Mouse (Mus musculus): Measurements from ENCODE around the gene Rgs7.

Gene Rgs7

GRCm38 (mm10) chr1:175491861-175492682 lies at the start of gene Rgs7:
Rgs7 (minus strand) TSS chr1:175492500.
- CTCF ChIA-PET: no interaction called here

- CTCF ChIA-PET: no interaction called here
These were observed 48.4 kb upstream of the Rgs7 start for GRCm38 (mm10) chr1:175540700-175541099.

DNA sequence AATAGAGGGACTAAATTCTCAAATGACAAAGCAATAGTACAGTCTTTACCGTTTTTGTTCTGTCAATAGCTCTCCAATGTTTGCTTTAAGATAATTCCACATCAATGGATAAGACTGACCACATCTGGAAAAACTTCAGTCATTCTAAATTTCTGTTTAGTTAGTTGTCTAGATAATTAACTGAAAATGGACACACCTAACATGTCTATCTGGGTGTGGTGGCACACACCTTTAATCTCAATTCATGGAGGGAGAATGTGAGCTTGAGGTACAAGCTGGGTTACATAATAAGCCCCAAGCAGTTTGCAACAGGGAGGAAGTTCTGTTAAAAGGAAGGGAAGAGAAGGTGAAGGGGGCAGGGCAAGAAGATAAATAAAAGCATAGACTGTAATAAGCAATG lies 45.0 kb upstream of the Rgs7 start:
- CTCF ChIA-PET: no interaction called here

DNA sequence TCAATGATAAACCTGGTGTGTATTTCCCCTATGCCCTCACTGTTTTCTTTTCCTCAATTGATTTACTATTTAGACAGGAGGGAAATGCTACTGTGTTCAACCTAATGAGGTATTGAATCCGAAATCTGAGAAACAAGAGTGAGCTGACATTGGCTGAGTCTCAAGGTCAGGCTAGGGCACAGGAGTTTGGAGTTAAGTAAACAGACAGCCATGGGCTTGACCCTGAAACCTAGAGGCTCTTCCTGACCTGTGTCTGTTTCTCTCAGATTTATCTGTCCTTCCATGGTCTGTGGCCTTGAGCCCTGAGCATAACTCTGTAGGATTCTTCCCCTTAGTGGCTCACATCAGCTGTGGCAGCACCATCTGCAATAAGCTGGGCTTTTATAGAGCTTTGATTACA lies 37.6 kb upstream of the Rgs7 start:
- CTCF ChIA-PET: no interaction called here

GRCm38 (mm10) chr1:175524626-175525294 lies 32.5 kb upstream of the Rgs7 start:
- CTCF ChIA-PET: no interaction called here

- CTCF ChIA-PET: no interaction called here
These were observed 31.3 kb upstream of the Rgs7 start for GRCm38 (mm10) chr1:175523572-175523971.

DNA sequence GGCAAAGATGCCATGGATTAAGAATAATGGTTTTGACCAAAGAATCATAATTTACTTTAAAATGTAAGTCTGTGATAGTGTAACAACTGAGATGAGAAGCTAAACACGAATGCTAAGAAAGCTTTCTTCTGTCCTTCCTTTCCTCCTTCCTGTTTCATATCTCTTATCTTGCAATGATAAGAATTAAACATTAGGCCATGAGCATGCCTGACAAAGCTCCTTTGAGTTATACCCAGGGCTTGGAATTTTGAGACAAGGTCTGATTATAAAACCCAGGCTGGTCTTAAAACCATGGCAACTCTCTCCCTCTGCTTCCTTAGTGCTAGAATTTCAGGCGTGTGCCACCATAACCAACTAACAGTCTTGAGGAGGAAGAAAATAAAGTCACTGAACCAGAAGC lies 22.2 kb upstream of the Rgs7 start:
- CTCF ChIA-PET: no interaction called here

DNA sequence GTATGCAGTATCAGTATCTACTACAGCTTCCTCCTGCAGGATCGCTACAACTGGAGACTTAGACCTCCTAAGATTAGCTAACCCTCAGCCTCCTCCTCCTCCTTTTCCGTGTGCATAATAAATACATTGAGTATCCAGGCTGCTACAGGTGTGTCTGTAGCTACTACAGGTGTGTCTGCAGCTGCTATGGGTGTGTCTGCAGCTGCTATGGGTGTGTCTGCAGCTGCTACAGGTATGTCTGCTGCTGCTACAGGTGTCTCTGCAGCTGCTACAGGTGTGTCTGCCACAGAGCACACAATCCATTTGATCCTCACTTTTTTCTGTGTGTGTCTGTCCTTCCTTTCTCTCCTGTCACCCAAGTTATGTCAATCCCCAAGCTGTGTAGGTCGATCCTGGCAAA lies 19.9 kb upstream of the Rgs7 start:
- CTCF ChIA-PET: no interaction called here

DNA sequence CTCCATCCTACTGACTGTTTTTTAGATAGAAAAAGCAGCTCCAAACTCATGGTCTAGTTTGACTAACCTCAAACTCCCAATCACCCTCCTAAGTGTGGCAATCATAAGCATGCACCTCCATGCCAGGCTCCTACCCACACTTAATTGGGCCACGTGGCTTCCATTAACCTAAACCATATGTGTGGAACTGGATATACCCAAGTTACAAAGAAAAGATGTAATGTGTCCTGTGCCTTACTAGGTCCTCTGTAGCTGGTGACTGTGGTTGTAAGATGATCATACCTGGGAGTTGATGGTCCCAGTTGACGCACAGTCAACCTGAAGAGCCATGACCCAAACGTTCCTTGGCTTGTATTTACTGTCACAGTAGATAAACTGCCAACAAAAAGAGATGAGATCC lies 17.7 kb upstream of the Rgs7 start:
- CTCF ChIA-PET: no interaction called here

- CTCF ChIA-PET: no interaction called here
These were observed 363 bp upstream of the Rgs7 start for GRCm38 (mm10) chr1:175492683-175493043.

DNA sequence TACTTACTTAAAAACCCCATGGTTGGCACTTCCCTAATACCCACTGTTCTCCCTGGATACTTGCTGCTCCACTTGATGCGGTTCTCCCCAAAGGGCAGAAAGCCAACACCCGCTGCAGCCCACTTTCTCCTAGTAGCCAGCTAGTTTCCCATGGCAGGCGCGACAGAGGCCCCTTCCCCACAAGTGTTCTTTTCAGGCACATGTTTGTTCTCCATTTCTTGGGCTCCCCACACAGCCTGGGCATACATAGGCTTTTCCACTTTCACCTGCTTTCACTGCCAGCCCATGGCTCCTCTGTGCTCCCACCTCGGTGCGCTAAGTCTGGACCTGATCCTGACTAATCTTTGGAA lies 814 bp downstream of the Rgs7 start:
- CTCF ChIA-PET: no interaction called here

- CTCF ChIA-PET: no interaction called here
These were observed 7.2 kb downstream of the Rgs7 start for GRCm38 (mm10) chr1:175485109-175485508.

- CTCF ChIA-PET: no interaction called here
These were observed 19.2 kb downstream of the Rgs7 start for GRCm38 (mm10) chr1:175473060-175473459.

DNA sequence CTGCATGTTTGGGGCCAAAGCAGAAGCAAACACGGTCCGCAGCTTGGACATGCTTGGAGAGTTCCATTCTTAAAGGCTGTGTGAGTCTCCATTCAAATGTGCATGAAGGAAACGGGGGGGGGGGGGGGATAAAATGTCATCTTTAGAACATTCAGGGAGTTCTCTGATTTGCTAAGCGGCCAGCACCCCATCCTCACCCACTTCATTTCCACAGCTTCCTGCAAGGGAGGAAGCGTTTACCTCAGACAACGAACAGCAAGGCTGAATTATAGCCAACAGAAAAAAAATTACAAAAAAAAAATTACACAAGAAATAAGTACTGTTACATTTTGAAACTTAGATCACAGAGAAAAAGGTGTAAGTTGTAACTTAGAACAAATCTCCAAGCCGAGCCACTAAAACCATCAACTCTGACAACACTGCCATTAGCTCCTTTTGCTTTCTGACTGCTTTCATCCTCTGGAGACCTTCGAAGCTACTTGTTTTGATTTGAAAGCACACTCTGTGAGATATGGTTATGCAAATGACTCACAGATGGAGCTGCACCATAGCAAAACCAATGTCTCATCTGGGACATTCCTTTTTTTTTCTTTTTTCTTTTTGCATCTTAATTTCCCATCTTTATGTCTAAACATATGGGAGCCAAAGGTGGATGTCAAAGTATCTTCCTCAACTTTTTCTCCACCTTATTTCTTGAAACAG lies 23.1 kb downstream of the Rgs7 start:
- CTCF ChIA-PET: no interaction called here

- CTCF ChIA-PET: interaction anchor here (0.7 kb wide), 1 partner anchor 103 kb away, joined by 8 read pairs; no protein-coding TSS in a partner anchor
These were observed 27.7 kb downstream of the Rgs7 start for GRCm38 (mm10) chr1:175464566-175464965.

- CTCF ChIA-PET: no interaction called here
These were observed 29.9 kb downstream of the Rgs7 start for GRCm38 (mm10) chr1:175462351-175462750.

- CTCF ChIA-PET: no interaction called here
These were observed 38.2 kb downstream of the Rgs7 start for GRCm38 (mm10) chr1:175454041-175454636.

GRCm38 (mm10) chr1:175448017-175448416 lies 44.3 kb downstream of the Rgs7 start:
- CTCF ChIA-PET: no interaction called here

- CTCF ChIA-PET: no interaction called here
These were observed 49.4 kb downstream of the Rgs7 start for GRCm38 (mm10) chr1:175442939-175443338.

- CTCF ChIA-PET: no interaction called here
These were observed 50.3 kb downstream of the Rgs7 start for GRCm38 (mm10) chr1:175442025-175442424.

GRCm38 (mm10) chr1:175433622-175434204 lies 58.6 kb downstream of the Rgs7 start:
- CTCF ChIA-PET: no interaction called here

DNA sequence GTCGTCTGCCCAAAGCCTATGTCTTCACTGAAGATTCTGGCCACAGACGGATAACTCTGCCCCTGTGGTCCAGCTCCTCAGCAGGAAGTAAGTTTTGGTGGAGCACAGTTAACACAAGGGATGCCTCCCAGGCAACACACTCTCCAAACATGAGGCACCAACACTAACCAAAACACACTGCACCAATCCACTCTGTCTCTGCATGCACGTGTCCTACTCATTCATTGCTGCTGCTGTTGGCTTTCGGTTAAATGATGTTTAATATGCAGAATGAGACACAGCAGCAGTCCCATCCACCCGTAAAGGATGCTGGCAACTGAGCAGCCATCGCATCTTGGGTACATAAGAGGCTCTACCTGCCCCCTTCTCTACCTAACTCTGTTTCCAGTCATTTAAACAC lies 59.2 kb downstream of the Rgs7 start:
- CTCF ChIA-PET: no interaction called here
